Mouse (Mus musculus): Measurements from ENCODE around the gene Ptprb. TPM values are rescaled to one million over a fixed set of nuclear protein-coding genes. Genes with fewer than 3 reads are reported as not detected.

The Ptprb gene
- polyA plus RNA-seq, 1 experiment: 2.8 TPM

DNA sequence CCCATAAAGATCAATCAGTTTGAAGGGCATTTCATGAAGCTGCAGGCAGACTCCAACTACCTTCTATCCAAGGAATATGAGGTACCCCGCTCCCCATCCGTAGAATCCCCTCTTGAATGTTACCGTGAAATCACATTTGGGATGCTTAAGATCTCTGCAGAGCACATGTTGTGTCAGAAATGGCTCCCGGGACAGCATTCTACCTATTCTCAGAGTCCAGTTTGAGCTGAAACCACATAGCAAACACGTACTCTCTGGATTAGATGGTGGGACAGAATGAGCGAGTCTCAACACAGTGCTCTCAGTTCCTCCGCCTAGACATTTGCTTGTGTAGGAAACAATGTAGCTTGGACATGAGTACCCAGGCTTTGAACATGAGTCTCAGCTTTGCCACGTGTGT, 87.3 kb downstream of the Ptprb start:
- WGBS: 88% methylated on average over 8 of the region's 8 CpGs
- Histone ChIP-seq H3K4me3 (replicated peaks; ENCODE audit: control insufficient read depth, low read depth, low read length) (no peak overlapping the region), H3K4me1 (ENCODE audit: control insufficient read depth, insufficient read depth, low read length) (no peaks in the 10 kb centered on the region), H3K27ac (ENCODE audit: control insufficient read depth, insufficient read depth, low read depth, low read length, poor library complexity) (no peak overlapping the region)
- no peak for TF ChIP-seq CTCF (IDR thresholded peaks at IDR 0.05; ENCODE audit: control insufficient read depth, insufficient read depth, low read length)
- no peak for TF ChIP-seq POLR2A (IDR thresholded peaks at IDR 0.05; ENCODE audit: borderline replicate concordance, control insufficient read depth, low read depth, low read length)

DNA sequence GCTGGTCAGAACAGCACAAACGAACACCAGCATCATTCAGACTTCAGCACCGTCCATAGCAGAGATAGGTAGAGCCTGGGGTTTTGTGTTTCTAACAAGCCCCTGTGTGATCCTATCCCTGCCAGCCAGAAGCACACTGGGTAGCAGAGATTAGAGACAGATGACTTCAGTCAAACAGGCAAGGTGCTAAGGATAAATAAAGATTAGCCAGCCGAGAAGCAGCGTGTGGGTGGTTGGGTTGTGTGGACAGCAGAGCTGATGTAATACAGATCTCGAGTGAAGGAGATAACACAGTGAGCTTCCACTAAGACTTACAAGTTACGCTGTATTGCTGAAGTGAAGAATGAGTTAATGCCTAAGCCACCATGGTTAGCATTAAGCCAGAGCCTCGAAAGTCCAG, 89.4 kb downstream of the Ptprb start:
- TF ChIP-seq CTCF (IDR thresholded peaks at IDR 0.05; ENCODE audit: control insufficient read depth, insufficient read depth, low read length) (no peak), POLR2A (IDR thresholded peaks at IDR 0.05; ENCODE audit: borderline replicate concordance, control insufficient read depth, low read depth, low read length) (no peak)
- Histone ChIP-seq H3K4me3 (replicated peaks; ENCODE audit: control insufficient read depth, low read depth, low read length) (no peak overlapping the region), H3K4me1 (ENCODE audit: control insufficient read depth, insufficient read depth, low read length) (no peaks in the 10 kb centered on the region), H3K27ac (ENCODE audit: control insufficient read depth, insufficient read depth, low read depth, low read length, poor library complexity) (no peak overlapping the region)
- 68% methylated on average over 7 of the region's 7 CpGs for WGBS

DNA sequence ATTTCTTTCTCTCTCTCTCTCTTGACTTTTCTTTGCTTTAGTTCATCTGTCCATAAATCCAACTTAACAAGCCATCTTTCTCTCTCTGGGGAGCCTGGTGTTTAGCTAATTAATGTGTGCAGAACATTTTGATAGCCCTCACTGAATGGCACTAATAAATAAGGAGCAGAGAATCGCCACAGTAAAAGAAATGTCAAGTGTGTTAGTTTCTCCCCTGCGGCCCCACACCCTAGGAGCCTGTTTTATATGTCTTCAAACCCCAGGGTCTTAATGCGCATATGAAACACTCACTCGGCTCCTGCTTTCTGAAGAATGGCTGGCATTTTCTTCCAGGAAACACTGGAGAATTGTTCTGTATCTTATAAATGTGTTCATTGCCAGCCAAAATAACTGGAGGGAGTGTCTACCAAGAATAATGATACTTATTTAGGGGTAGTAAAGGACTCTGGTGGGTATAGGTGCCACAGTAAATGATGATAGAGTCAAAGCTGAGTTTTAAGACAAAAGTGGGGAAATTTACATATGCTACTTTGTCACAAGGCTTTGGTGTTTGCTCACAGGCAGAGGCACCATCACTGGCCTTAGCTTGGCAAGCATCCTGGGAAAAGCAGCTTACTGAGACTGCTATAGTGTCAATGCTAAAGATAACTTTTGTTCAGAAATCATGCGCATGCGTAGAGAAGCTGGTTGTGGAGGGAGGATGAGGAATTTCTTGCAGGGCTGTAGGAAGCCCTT, 95.8 kb downstream of the Ptprb start:
- TF ChIP-seq CTCF (IDR thresholded peaks at IDR 0.05; ENCODE audit: control insufficient read depth, insufficient read depth, low read length) (no peak), POLR2A (IDR thresholded peaks at IDR 0.05; ENCODE audit: borderline replicate concordance, control insufficient read depth, low read depth, low read length) (no peak)
- H3K4me3 ChIP-seq (replicated peaks; ENCODE audit: control insufficient read depth, low read depth, low read length): no peak overlapping the region
- H3K27ac ChIP-seq (ENCODE audit: control insufficient read depth, insufficient read depth, low read depth, low read length, poor library complexity): no peak overlapping the region
- no peaks in the 10 kb centered on the region for H3K4me1 ChIP-seq (ENCODE audit: control insufficient read depth, insufficient read depth, low read length)
- WGBS: 81% methylated on average over 6 of the region's 6 CpGs

DNA sequence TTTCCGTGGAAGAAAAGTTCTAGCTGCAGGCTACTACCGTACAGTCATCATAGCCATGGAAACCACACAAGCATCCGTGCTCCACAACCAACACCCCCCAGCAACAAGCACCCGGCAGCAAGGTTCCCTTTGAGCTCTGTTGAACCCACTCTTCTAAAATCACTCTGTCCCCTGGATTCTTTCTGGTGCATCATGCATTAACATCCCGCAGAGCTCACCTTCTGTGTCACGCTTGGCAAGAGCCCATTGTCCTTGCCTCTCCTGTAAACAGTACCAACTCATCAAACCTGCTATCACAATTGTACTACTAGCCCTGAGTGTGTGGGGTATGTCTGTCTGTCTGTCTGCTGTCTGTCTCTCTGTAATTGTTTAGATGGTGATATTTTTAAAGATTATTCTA, 98.8 kb downstream of the Ptprb start:
- Histone ChIP-seq H3K27ac (ENCODE audit: control insufficient read depth, insufficient read depth, low read depth, low read length, poor library complexity) (no peak overlapping the region), H3K4me3 (replicated peaks; ENCODE audit: control insufficient read depth, low read depth, low read length) (no peak overlapping the region), H3K4me1 (ENCODE audit: control insufficient read depth, insufficient read depth, low read length) (no peaks in the 10 kb centered on the region)
- TF ChIP-seq POLR2A (IDR thresholded peaks at IDR 0.05; ENCODE audit: borderline replicate concordance, control insufficient read depth, low read depth, low read length) (no peak), CTCF (IDR thresholded peaks at IDR 0.05; ENCODE audit: control insufficient read depth, insufficient read depth, low read length) (no peak)
- 87% methylated on average over 6 of the region's 6 CpGs for WGBS

DNA sequence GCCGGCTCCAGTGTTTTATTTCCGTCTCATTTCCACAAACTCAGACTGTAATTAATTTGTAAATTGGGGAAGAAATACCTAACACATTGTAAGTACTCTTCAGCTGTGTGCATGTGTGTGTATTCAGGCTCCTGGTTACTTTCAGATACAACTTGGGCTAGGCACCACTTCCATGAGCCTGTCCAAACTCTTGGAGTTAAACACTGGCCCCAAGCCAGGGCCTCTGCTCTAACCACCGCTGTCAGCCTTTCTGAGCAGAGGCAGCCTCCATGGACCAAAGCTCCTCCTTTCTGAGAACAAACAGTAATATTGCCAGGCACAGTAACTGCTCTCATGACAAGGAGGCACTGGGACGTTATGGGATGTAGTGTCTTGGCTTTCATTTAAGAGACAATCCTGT, 101.5 kb downstream of the Ptprb start:
- Histone ChIP-seq H3K4me1 (ENCODE audit: control insufficient read depth, insufficient read depth, low read length) (no peaks in the 10 kb centered on the region), H3K4me3 (replicated peaks; ENCODE audit: control insufficient read depth, low read depth, low read length) (no peak overlapping the region), H3K27ac (ENCODE audit: control insufficient read depth, insufficient read depth, low read depth, low read length, poor library complexity) (no peak overlapping the region)
- WGBS: 85% methylated on average over 4 of the region's 4 CpGs
- TF ChIP-seq POLR2A (IDR thresholded peaks at IDR 0.05; ENCODE audit: borderline replicate concordance, control insufficient read depth, low read depth, low read length) (no peak), CTCF (IDR thresholded peaks at IDR 0.05; ENCODE audit: control insufficient read depth, insufficient read depth, low read length) (no peak)

DNA sequence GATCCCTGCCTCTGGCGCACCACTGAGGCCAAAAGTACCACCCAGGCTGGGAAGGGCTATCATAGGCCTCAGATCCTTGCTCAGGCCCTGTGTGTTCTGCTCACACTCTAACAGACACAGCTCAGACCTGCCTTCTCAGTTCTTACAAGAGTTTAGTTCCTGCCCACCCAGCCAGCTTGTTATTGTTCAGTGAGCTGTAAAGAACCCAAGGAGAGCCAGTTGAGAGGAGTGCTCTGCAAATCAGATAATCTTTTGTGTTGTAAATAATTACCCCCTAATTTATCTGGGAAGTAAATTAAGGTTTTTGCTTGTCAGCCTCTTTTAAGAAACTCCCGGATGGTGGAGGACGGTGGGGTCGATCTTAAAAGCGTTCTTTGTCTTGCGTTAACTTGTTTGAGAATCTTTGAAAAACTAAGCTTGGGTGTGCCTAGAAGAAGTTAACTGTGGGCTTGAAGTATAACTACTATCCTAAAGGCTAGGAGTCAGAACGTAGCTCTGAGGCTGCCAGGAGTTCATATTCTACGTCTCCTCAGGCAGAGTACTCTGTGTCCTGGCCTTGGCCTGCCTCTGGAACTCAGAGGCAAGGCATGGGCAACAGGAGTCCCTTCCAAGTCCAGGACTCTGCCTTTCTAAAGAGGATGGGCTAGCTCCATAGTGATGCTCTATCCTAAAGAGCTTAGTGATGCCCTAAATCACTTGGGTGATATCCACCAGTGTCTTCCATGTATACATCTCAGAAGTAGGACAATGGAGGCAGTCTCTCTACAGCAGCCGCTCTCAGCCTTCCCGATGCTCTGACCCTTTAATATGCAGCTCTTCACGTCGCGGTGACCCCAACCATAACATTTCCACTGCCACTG, 107.7 kb downstream of the Ptprb start:
- Histone ChIP-seq H3K4me1 (ENCODE audit: control insufficient read depth, insufficient read depth, low read length) (no peaks in the 10 kb centered on the region; the same call in 1 of the 2 replicates), H3K4me3 (replicated peaks; ENCODE audit: control insufficient read depth, low read depth, low read length) (no peak overlapping the region), H3K27ac (ENCODE audit: control insufficient read depth, insufficient read depth, low read depth, low read length, poor library complexity) (no peak overlapping the region)
- TF ChIP-seq POLR2A (IDR thresholded peaks at IDR 0.05; ENCODE audit: borderline replicate concordance, control insufficient read depth, low read depth, low read length) (no peak), CTCF (IDR thresholded peaks at IDR 0.05; ENCODE audit: control insufficient read depth, insufficient read depth, low read length) (no peak)
- WGBS: 82% methylated on average over 13 of the region's 13 CpGs

DNA sequence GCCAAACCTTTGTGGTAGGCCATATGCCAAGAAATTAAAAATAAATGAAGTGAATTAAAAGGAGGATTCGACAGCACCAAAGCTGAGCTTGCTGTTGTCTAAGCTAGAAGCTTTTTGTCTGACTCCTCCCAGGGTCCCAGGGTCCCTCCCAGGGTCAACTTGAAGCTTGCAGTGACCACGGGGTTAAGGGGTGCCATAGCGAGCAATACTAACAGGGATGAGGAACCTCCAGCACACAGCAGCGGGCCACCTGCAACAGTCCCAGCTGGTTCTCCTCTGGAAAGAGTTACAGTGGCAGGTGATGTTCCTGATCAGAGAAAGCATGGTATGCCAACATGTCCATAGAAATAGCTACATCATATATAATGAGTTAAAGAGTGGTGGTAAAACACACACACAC, 109.1 kb downstream of the Ptprb start:
- 76% methylated on average over 4 of the region's 4 CpGs for WGBS
- no peak overlapping the region for H3K4me3 ChIP-seq (replicated peaks; ENCODE audit: control insufficient read depth, low read depth, low read length)
- no peaks in the 10 kb centered on the region; the same call in 1 of the 2 replicates for H3K4me1 ChIP-seq (ENCODE audit: control insufficient read depth, insufficient read depth, low read length)
- TF ChIP-seq POLR2A (IDR thresholded peaks at IDR 0.05; ENCODE audit: borderline replicate concordance, control insufficient read depth, low read depth, low read length) (no peak), CTCF (IDR thresholded peaks at IDR 0.05; ENCODE audit: control insufficient read depth, insufficient read depth, low read length) (no peak)
- no peak overlapping the region for H3K27ac ChIP-seq (ENCODE audit: control insufficient read depth, insufficient read depth, low read depth, low read length, poor library complexity)

DNA sequence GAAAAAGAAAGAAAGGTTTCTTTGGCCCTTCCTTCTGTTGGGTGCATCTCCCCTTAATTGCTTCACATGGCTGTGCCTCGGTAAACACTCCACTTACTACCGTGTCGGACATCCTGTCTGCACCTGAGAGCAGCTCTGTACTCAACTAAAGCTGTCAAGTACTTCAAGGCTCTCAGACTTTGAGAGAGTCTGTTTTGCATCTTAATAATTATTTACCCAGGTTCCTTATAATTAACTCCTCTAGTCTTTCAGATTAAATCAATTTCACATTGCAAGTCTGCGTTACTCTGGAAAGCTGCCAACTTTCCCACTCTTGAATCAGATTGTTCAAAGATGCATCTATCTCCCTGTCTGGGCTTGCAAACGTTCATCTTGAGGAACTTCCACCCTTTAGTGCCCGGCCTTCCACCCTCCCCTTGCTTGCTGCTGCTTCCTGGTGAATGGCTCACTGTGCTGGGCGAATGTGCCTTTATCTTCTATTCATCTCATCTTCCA, 111.1 kb downstream of the Ptprb start:
- Histone ChIP-seq H3K4me3 (replicated peaks; ENCODE audit: control insufficient read depth, low read depth, low read length) (no peak overlapping the region), H3K27ac (ENCODE audit: control insufficient read depth, insufficient read depth, low read depth, low read length, poor library complexity) (no peak overlapping the region), H3K4me1 (ENCODE audit: control insufficient read depth, insufficient read depth, low read length) (no peaks in the 10 kb centered on the region; the same call in 1 of the 2 replicates)
- WGBS: 58% methylated on average over 7 of the region's 7 CpGs
- TF ChIP-seq POLR2A (IDR thresholded peaks at IDR 0.05; ENCODE audit: borderline replicate concordance, control insufficient read depth, low read depth, low read length): no peak
- no peak for TF ChIP-seq CTCF (IDR thresholded peaks at IDR 0.05; ENCODE audit: control insufficient read depth, insufficient read depth, low read length)
